Mouse (Mus musculus) intestine, embryonic 15.5 days (tissue): ENCODE data around the gene Gdf9. TPM values are rescaled to one million over a fixed set of nuclear protein-coding genes. Genes with fewer than 3 reads are reported as not detected.
A peak's percentile ranks its signal among the peaks of the same experiment; 100 is the strongest.

Source experiments
- ATAC-seq: fragments of 200-750 bp; cut with Nextera tagmentation; 2 replicates; pipeline ENCODE4 v1.8.0; 2017; ENCODE audit warnings: moderate TSS enrichment, moderate library complexity
- H3K27ac ChIP-seq: fragments of 300-500 bp; sonication (generic); 2 replicates; pipeline ENCODE4 v1.5.1; 2015; ENCODE audit warnings: mild to moderate bottlenecking, inconsistent platforms
- H3K27me3 ChIP-seq: fragments of 300-500 bp; sonication (generic); replicated peaks from 2 replicates; pipeline ENCODE4 v1.6.1; 2015; ENCODE audit warnings: inconsistent platforms
- H3K36me3 ChIP-seq: fragments of 300-500 bp; sonication (generic); 2 replicates; pipeline ENCODE4 v1.6.1; 2015; ENCODE audit warnings: inconsistent platforms
- H3K4me1 ChIP-seq: fragments of 300-500 bp; sonication (generic); replicated peaks from 2 replicates; pipeline ENCODE4 v1.6.1; 2015; ENCODE audit warnings: inconsistent platforms
- H3K4me2 ChIP-seq: fragments of 300-500 bp; sonication (generic); replicated peaks from 2 replicates; pipeline ENCODE4 v1.6.1; 2015; ENCODE audit warnings: mild to moderate bottlenecking, inconsistent platforms
- H3K4me3 ChIP-seq: fragments of 300-500 bp; sonication (generic); replicated peaks from 2 replicates; pipeline ENCODE4 v1.5.1; 2015; ENCODE audit warnings: inconsistent platforms
- H3K9ac ChIP-seq: fragments of 300-500 bp; sonication (generic); 2 replicates; pipeline ENCODE4 v1.6.1; 2015; ENCODE audit warnings: inconsistent platforms
- H3K9me3 ChIP-seq: fragments of 300-500 bp; sonication (generic); 2 replicates; pipeline ENCODE4 v1.6.1; 2016; ENCODE audit warnings: inconsistent platforms
- WGBS: fragments of 180-500 bp; shearing (Covaris S2); methylation state at CpG from one replicate; pipeline ENCODE4 v1.1.7; 2015; 5-methylcytosine and 5-hydroxymethylcytosine counted together
- polyA plus RNA-seq: library from polyadenylated mRNA; unstranded; fragments of >200 nt; fragmentation: Nextera tagmentation; extraction: Ambion mirVana; gene quantifications from 2 replicates; pipeline ENCODE4 v1.2.1, GENCODE M21; 2015

The Gdf9 gene
- polyA plus RNA-seq, 1 experiment from 2014 or later: 1.3 TPM

- ATAC-seq: no peak
- peaks cover 11% of the 10 kb centered on the region; the same call in 1 of the 2 replicates for H3K4me1 ChIP-seq
Measured at GRCm38 (mm10) chr11:53447996-53448395, 17.2 kb downstream of the Gdf9 start.

GRCm38 (mm10) chr11:53448529-53448928, 17.7 kb downstream of the Gdf9 start:
- H3K4me2 ChIP-seq: no peak overlapping the region
- H3K36me3 ChIP-seq: no peaks in the 10 kb centered on the region
- H3K4me3 ChIP-seq: no peak overlapping the region
- H3K9ac ChIP-seq: no peak overlapping the region
- ATAC-seq: no peak
- H3K9me3 ChIP-seq: no peaks in the 10 kb centered on the region
- no peaks in the 10 kb centered on the region for H3K27me3 ChIP-seq
- H3K27ac ChIP-seq: no peak overlapping the region
- H3K4me1 ChIP-seq: peaks cover 11% of the 10 kb centered on the region; the same call in 1 of the 2 replicates
- WGBS: 81% methylated on average over 1 of the region's 1 CpGs

More at GRCm38 (mm10) chr11:53447996-53448395, 17.2 kb downstream of the Gdf9 start:
- no peaks in the 10 kb centered on the region for H3K9me3 ChIP-seq
- no peak overlapping the region for H3K4me2 ChIP-seq
- H3K36me3 ChIP-seq: no peaks in the 10 kb centered on the region
- H3K27me3 ChIP-seq: no peaks in the 10 kb centered on the region
- 90% methylated on average over 8 of the region's 8 CpGs for WGBS
- H3K4me3 ChIP-seq: no peak overlapping the region
- no peak overlapping the region for H3K27ac ChIP-seq
- H3K9ac ChIP-seq: no peak overlapping the region

GRCm38 (mm10) chr11:53450070-53450705, 19.4 kb downstream of the Gdf9 start:
- 30% methylated on average over 15 of the region's 15 CpGs for WGBS
- H3K9me3 ChIP-seq: no peaks in the 10 kb centered on the region
- peak; percentile 79 for ATAC-seq
- 0 out of 2 replicates have a peak overlapping the region, but pooled peaks have one; percentile 17 for H3K4me2 ChIP-seq
- H3K36me3 ChIP-seq: no peaks in the 10 kb centered on the region
- H3K27ac ChIP-seq: peak overlapping the region; percentile 67; the same call in 1 of the 2 replicates
- H3K9ac ChIP-seq: no peak overlapping the region
- no peak overlapping the region for H3K4me3 ChIP-seq
- peaks cover 11% of the 10 kb centered on the region; the same call in 1 of the 2 replicates for H3K4me1 ChIP-seq
- no peaks in the 10 kb centered on the region for H3K27me3 ChIP-seq

DNA sequence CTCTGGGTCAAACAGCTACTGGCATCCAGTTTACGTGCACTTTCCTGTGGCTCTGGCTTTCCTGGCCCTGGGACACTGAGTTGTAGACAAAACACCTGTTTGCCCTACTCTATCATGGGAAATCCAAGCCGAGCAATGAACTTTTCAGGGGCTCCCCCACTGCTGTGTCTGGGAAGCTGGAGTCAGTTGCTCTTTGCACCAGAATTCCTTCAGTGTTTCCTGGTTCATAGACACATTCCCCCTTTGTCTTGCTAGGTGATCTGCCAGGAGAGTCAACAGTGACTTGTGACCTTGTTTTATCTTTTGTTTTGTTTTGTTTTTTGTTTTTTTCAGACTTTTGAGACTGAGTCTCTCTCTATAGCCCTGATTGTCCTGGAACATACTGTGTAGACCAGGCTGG, 20.5 kb downstream of the Gdf9 start:
- H3K4me1 ChIP-seq: peaks cover 12% of the 10 kb centered on the region
- H3K36me3 ChIP-seq: no peaks in the 10 kb centered on the region
- ATAC-seq: peak; percentile 46; the same call in 1 of the 2 replicates
- peak overlapping the region; percentile 67; the same call in 1 of the 2 replicates for H3K27ac ChIP-seq
- no peak overlapping the region for H3K4me2 ChIP-seq
- no peaks in the 10 kb centered on the region for H3K27me3 ChIP-seq
- 35% methylated on average over 2 of the region's 2 CpGs for WGBS
- no peak overlapping the region for H3K9ac ChIP-seq
- H3K4me3 ChIP-seq: no peak overlapping the region
- H3K9me3 ChIP-seq: no peaks in the 10 kb centered on the region

DNA sequence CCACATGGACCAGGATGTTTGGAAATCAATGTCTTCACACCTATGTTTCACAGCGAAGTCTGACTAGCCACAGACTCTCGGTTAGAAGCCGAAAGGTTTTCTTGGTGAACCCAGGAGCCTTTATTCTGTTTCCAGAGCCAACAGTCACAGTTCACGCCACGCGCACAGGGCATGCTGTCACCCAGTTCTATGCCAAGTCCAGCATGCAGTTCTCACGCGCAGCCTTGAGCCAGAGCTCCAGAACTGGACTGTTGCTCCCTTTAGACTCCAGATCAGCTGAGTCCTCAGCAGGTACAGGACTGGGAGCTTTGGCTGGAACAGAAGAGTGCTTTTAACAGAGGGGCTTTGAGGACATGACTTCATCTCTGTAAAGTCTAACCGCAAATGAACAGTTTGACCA, 21.6 kb downstream of the Gdf9 start:
- H3K9ac ChIP-seq: no peak overlapping the region
- H3K4me2 ChIP-seq: no peak overlapping the region
- H3K9me3 ChIP-seq: no peaks in the 10 kb centered on the region
- no peaks in the 10 kb centered on the region for H3K36me3 ChIP-seq
- peaks cover 18% of the 10 kb centered on the region for H3K4me1 ChIP-seq
- no peak for ATAC-seq
- WGBS: 97% methylated on average over 9 of the region's 9 CpGs
- H3K4me3 ChIP-seq: no peak overlapping the region
- H3K27me3 ChIP-seq: no peaks in the 10 kb centered on the region
- H3K27ac ChIP-seq: no peak overlapping the region

DNA sequence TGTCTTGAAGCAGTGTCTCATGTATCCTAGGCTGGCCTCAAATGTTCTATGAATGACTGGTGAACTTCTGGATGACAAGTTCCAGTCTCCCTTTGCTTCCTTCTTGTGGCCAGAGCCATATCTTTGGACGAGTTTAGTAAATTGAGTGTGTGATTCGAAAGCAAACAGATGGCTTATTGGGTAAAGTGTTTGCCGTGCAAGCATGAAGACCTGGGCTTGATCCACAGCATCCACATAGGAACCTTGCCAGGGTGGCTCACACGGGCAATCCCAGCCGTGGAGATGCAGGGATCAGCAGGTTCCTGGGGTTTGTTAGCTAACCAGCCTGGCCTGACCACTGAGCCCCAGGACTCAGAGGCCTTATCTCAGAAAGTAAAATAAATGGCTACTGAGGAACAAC, 22.2 kb downstream of the Gdf9 start:
- Histone ChIP-seq H3K4me1 (peaks cover 21% of the 10 kb centered on the region), H3K4me2 (no peak overlapping the region), H3K4me3 (no peak overlapping the region), H3K36me3 (no peaks in the 10 kb centered on the region), H3K9ac (no peak overlapping the region), H3K27me3 (0 out of 2 replicates have a peak, but pooled peaks cover 2% of the 10 kb centered on the region), H3K9me3 (no peaks in the 10 kb centered on the region), H3K27ac (no peak overlapping the region)
- ATAC-seq: no peak
- 79% methylated on average over 5 of the region's 5 CpGs for WGBS

- Histone ChIP-seq H3K27ac (no peak within 1 kb of the TSS), H3K9ac (peak within 1 kb of the TSS; percentile 55), H3K27me3 (peaks cover 9% of the 10 kb centered on the region), H3K4me3 (peak within 1 kb of the TSS; percentile 48), H3K4me1 (peaks cover 10% of the 10 kb centered on the region; the same call in 1 of the 2 replicates), H3K4me2 (peak within 1 kb of the TSS; percentile 86), H3K36me3 (no peaks in the 10 kb centered on the region), H3K9me3 (no peaks in the 10 kb centered on the region)
- ATAC-seq: peak; percentile 86
- 5% methylated on average over 41 of the region's 42 CpGs for WGBS
Measured at GRCm38 (mm10) chr11:53456474-53457371, 25.9 kb downstream of the Gdf9 start, which contains the start of the genes Gm10447 and Shroom1. TSS of gene Gm10447 (minus strand) at chr11:53457110. TSS of gene Shroom1 (plus strand) at chr11:53457205.

GRCm38 (mm10) chr11:53457372-53457954, 26.6 kb downstream of the Gdf9 start:
- ATAC-seq: peak; percentile 52
- Histone ChIP-seq H3K27me3 (peaks cover 16% of the 10 kb centered on the region), H3K9me3 (no peaks in the 10 kb centered on the region), H3K9ac (peak overlapping the region; percentile 55), H3K27ac (no peak overlapping the region), H3K36me3 (no peaks in the 10 kb centered on the region), H3K4me1 (peaks cover 10% of the 10 kb centered on the region; the same call in 1 of the 2 replicates), H3K4me2 (peak overlapping the region; percentile 86), H3K4me3 (peak overlapping the region; percentile 48)
- WGBS: 9% methylated on average over 29 of the region's 29 CpGs

- Histone ChIP-seq H3K4me1 (peaks cover 20% of the 10 kb centered on the region), H3K36me3 (no peaks in the 10 kb centered on the region), H3K4me2 (no peak overlapping the region), H3K9ac (no peak overlapping the region), H3K27ac (no peak overlapping the region), H3K9me3 (no peaks in the 10 kb centered on the region), H3K4me3 (no peak overlapping the region), H3K27me3 (peaks cover 31% of the 10 kb centered on the region)
- no peak for ATAC-seq
- WGBS: 68% methylated on average over 3 of the region's 3 CpGs
Measured at GRCm38 (mm10) chr11:53458996-53459395, 28.2 kb downstream of the Gdf9 start.

DNA sequence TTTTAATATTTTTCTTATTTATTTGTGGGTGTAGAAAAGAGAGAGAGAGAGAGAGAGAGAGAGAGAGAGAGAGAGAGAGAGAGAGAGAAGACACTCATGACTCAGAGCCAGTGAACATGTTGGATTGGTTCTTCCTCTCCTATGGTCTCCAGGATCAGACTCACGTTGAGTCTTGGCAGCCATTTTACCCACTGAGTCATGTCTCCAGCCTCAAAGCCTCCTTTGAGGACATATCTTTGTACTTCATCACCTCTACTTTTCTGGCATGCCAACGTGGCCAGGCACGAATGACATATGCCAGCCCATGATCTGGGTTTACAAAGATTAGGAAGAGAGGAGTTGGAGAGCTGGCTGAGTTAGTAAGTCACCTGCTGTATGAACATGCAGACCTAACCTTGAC, 29.4 kb downstream of the Gdf9 start:
- Histone ChIP-seq H3K4me1 (peaks cover 21% of the 10 kb centered on the region), H3K27me3 (peaks cover 41% of the 10 kb centered on the region), H3K4me3 (no peak overlapping the region), H3K9ac (no peak overlapping the region), H3K27ac (no peak overlapping the region), H3K9me3 (no peaks in the 10 kb centered on the region), H3K36me3 (no peaks in the 10 kb centered on the region), H3K4me2 (no peak overlapping the region)
- WGBS: 83% methylated on average over 3 of the region's 3 CpGs
- ATAC-seq: no peak

- 30% methylated on average over 5 of the region's 5 CpGs for WGBS
- Histone ChIP-seq H3K27ac (no peak overlapping the region), H3K9ac (no peak overlapping the region), H3K9me3 (no peaks in the 10 kb centered on the region), H3K4me1 (peaks cover 18% of the 10 kb centered on the region), H3K4me2 (no peak overlapping the region), H3K27me3 (peaks cover 56% of the 10 kb centered on the region), H3K36me3 (no peaks in the 10 kb centered on the region), H3K4me3 (no peak overlapping the region)
- no peak for ATAC-seq
Measured at GRCm38 (mm10) chr11:53461727-53462126, 30.9 kb downstream of the Gdf9 start.
